Mouse (Mus musculus) left cerebral cortex, adult 2 months (tissue): Measurements from ENCODE around the gene Gpr18. TPM values are rescaled to one million over a fixed set of nuclear protein-coding genes. Genes with fewer than 3 reads are reported as not detected.

Experiments
- DNase-seq, 2 experiments: peaks; one replicate each; pipeline ENCODE4 v3.0.0; 2021 to 2022; ENCODE audit warnings: low spot score in 2 of 2, mixed read lengths in 1 of 2; ENCODE audit errors: extremely low spot score in 1 of 2
- H3K27ac ChIP-seq: fragments of 200-600 bp; 2 replicates; pipeline ENCODE4 v1.8.1; 2022
- H3K4me3 ChIP-seq: fragments of 200-600 bp; 2 replicates; pipeline ENCODE4 v1.8.1; 2022
- CTCF ChIP-seq: fragments of 200-600 bp; IDR thresholded peaks from 2 replicates; pipeline ENCODE4 v1.8.1; 2022; ENCODE audit warnings: antibody characterized with exemption, mild to moderate bottlenecking, moderate library complexity
- intact Hi-C: fragments of 180-260 bp; cut with DNase I; formaldehyde crosslinking; loops from one replicate; pipeline ENCODE4 v1.15.1; 2025
- total RNA-seq, 2 experiments: library from RNA; stranded (reverse); gene quantifications; 2 replicates each; pipeline ENCODE4 v1.2.3; 2021

The Gpr18 gene
- total RNA-seq, 2 experiments from 2014 or later: not detected

DNA sequence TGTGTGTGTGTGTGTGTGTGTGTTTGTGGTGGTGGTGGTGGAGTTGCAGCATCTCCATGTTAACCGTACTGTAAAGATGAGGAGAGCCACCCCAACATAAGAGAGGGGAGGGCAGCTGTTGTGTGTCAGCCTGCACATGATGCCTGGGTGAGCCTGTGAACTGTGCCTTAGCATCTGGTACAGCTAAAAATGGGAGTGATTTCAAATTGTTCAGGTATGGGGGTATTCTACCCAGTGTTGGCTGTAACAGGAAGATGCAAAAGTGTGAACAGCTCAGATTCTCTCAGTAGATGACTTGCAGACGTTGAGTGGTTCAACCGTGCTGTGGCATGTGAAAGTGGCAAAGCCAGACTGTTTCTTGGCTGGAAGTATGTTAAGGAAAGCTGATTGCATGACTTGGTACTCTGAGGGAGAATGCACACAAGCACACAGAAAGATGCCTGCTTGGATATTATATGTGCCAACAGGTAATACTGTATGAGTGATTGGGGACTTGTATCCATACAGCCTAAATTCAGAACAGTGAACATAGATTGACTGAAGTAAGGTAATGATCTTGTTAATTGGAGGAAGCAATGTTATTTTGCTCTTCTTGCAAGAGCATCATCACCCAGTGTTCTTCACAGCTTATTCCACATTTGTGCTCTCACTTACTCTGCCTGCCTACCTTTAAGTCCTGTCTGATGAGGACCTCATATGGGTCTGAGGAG lies 42.6 kb upstream of the Gpr18 start:
- no peak overlapping the region for H3K27ac ChIP-seq
- DNase-seq: no peak
- no peak for TF ChIP-seq CTCF
- no peak overlapping the region for H3K4me3 ChIP-seq
- intact Hi-C loops: no loop called here

DNA sequence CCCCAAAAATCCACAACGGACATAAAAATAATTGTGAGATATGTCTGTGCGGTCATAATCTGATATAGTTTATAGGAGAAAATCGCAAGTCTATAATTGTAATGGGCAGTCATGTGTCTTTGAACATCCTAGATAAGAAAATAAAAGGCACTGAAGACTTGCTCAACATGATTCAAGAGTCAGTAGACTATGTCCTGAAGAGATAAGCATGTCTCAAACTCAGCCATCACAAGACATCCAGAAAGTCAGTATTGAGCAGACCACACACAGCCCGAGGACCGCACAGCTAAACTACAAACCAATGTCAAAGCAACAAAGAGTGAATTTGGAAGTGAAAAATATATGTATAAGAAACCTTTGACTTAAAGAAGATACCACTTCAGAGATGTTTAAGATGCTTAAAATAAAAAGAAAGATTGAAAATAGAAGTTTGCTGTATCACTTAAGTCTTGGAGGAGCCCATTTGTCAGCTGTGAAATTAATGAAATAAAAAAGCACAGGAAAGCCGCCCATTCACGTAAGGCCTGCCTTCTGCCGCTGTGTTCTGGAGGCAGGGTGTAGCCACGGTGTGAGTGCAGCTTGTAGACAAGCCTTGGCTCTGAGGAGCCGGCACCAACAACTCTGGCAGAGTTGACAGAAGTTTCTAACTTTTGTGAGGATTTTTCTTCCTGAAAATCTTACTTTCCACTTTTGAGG lies 41.7 kb upstream of the Gpr18 start:
- DNase-seq: no peak
- intact Hi-C loops: no loop called here
- no peak for TF ChIP-seq CTCF
- no peak overlapping the region for H3K27ac ChIP-seq
- no peak overlapping the region for H3K4me3 ChIP-seq

DNA sequence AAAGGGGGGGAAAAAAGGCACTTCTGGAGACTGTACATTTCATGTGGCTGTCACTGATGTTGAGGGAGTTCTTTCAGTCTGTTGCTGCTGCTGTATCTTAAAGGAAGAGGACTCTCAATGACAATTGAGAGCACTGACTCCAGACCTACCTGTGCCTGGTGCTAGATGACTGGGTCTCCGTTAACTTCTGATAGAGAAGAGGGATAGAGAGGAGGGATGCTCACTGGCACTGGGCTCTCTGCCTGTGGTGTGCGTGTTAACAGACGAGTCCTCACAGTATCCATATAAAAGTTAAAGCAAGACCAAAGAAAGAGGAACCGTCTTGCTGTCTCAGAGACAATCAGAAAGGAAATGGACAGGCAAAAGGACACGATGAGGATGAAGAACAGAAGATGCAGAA lies 40.7 kb upstream of the Gpr18 start:
- DNase-seq: no peak
- TF ChIP-seq CTCF: no peak
- Histone ChIP-seq H3K4me3 (no peak overlapping the region), H3K27ac (no peak overlapping the region)
- intact Hi-C loops: no loop called here

DNA sequence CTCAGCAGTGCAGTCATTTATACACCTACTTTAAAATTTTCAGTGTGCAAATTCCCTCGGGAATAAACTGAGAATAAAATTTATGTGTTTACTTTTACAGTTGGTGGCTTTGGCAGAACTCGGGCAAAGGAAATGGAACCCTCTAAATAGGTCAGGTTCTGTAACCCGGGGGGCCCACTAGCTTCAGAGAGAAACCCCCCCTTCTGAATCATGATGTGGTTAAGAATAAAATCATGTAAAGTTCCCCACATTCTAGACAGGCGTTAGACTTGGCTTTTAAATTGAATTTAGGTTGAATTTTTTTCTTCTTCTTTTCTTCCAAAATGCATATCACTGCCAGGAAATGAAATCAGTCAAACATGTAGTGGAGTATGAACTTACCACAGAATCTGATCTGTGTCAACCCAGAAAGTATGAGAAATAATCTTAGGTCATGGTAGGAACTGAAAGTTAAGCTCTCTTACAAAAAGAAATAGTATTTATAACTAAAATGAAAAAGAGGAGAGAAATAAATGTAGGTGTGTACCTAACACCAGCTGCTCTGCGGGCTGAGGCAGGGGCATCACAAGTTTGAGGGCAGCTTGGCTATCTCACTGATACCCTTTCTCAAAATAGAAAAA lies 39.7 kb upstream of the Gpr18 start:
- no peak for DNase-seq
- intact Hi-C loops: no loop called here
- Histone ChIP-seq H3K4me3 (no peak overlapping the region), H3K27ac (no peak overlapping the region)
- TF ChIP-seq CTCF: no peak

DNA sequence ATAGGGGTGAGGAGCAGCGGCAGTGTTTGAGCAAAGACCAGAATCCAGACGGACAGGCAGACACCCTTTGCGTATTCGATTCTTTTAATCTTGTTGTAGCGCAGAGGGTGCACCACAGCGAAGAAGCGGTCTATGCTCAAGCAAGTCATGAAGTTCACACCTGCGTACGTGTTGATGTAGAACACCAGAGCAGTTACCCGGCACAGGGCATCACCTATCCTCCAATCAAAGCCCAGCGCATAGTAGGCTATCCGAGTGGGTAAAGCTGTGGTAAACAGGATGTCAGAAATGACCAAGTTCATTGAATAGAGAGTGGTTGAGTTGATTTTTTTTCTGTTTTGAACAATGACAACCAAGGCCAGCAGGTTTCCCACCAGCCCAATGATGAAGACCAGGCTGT lies 39.0 kb upstream of the Gpr18 start:
- Histone ChIP-seq H3K4me3 (no peak overlapping the region), H3K27ac (no peak overlapping the region)
- DNase-seq: no peak
- no peak for TF ChIP-seq CTCF
- intact Hi-C loops: no loop called here

DNA sequence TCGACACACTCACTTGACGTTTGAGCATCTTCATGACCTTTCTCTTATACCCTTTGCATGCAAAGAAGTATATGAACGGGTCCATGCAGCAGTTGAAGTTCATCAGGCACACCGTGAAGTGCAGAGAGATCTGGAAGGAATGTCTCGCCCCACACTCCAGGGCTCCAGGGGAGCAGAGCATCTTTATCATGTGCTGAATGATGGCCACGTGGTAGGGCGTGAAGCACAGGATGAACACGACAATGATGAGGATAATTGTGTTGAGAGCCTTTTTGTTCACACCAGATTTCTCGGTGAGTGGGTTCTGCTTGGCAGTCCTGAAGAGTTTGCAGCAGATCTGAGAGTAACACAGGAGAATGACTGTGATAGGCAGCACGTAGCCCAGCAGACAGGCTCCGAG lies 38.5 kb upstream of the Gpr18 start:
- TF ChIP-seq CTCF: no peak
- no peak for DNase-seq
- intact Hi-C loops: no loop called here

DNA sequence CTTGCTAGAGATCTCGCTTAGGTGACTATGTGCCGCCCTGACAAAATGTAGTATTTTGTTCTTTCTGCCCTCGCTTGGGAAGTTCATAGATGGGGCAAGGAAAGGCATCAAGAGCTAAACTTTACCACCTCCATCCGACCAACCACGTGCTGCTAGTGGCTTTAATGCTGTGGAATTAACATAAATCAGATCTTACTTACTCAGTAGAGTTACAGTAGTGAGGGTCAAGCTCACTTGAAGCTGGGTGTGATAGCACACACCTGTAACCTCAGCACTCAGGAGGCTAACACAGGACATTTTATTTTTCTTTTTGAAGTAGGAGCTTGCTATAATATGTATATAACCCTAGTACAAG lies 36.4 kb upstream of the Gpr18 start:
- TF ChIP-seq CTCF: no peak
- DNase-seq: no peak
- Histone ChIP-seq H3K4me3 (no peak overlapping the region), H3K27ac (no peak overlapping the region)
- intact Hi-C loops: no loop called here

More for the DNA sequence above, 38.5 kb upstream of the Gpr18 start:
- Histone ChIP-seq H3K4me3 (no peak overlapping the region), H3K27ac (no peak overlapping the region)

DNA sequence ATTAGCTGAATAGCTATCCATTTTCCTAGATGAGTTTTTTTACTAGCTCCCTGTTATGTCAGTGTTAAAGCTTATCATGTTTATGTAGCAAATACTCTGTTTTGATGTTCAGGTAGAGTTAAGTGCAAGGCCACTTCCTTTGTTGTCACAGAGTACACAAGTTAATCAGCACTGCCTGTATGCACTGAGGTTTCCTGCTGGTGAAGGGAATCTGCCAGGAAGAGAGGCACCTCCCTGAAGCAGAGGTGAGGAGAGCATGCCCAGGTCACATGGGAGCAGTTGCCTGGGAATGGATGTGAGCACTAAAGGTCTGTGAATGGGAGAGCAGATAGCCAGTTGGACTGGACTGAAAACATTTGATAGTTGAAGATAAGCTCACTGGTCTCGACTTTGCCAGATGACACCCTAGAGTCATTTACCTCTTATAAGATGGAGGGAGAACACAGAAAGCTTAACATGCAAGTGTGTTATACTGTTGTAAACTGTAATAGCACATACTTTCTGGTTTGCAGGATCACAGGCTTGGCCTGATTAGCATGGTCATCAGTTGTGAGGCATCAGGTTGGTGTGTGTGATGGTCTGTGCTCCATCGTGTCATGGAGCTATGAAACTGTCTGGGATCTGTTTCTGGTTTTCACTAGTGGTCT lies 35.9 kb upstream of the Gpr18 start:
- no peak for TF ChIP-seq CTCF
- no peak for DNase-seq
- Histone ChIP-seq H3K27ac (no peak overlapping the region), H3K4me3 (no peak overlapping the region)
- intact Hi-C loops: no loop called here

DNA sequence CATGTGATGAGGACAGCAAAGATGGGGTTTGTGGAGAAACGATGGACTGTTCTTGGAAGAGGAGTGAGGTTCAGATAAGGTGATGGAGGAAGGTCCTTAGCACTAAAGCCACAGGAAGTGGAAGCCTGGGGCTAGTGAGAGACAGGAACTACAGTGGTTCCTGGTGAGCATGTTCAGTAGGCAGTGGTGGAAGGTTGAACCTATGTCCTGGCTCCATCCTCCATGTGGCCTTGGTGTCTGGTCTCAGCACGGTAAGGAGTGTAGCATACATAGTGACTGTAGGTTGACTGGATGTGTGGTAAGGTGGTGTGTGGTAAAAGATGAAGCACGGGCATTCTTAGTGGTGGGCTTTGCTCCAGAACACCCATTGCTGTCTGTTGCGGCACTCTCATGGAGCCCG lies 34.3 kb upstream of the Gpr18 start:
- TF ChIP-seq CTCF: no peak
- H3K4me3 ChIP-seq: no peak overlapping the region
- H3K27ac ChIP-seq: no peak overlapping the region
- intact Hi-C loops: no loop called here
- no peak for DNase-seq

DNA sequence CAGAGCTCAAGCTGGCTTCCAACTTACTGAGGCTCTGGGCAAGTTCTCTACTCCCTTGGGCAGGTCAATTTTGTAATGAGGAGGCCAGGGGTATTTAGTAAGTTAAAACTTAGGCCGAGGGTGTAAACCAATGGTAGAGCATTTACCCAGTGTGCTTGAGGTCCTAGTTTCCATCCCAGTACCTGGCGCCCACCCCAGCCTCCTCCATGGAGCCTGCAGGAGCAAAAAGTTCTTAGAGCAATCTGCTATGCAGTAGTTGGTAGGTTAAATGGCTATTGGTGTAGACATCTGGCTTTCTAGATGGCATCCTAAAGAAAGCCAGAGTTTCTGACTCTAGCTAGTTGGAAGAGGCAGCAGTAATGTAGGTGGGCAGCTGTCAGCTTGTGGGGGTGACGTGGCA lies 33.9 kb upstream of the Gpr18 start:
- intact Hi-C loops: no loop called here
- TF ChIP-seq CTCF: no peak
- Histone ChIP-seq H3K27ac (no peak overlapping the region), H3K4me3 (no peak overlapping the region)
- no peak for DNase-seq

DNA sequence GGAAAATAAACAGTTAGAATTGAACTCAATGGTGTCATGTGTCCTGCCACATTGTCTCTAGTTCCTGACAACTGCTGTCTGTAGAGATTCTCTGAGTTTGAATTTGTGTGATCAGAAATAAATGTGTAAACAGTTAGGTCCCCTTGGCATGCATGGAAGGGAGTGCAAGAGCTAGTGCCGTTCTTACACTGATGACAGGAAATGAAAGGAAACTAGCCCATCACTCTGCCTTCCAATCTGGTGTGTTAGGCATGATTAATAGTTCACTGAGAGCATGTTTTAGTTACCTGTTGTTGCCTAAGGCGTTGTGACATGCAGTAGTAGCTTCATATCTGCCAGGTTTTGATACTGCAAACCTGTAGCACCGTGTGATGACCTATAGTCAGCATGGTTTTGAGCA lies 32.4 kb upstream of the Gpr18 start:
- Histone ChIP-seq H3K27ac (no peak overlapping the region), H3K4me3 (no peak overlapping the region)
- TF ChIP-seq CTCF: no peak
- no peak for DNase-seq
- intact Hi-C loops: no loop called here

DNA sequence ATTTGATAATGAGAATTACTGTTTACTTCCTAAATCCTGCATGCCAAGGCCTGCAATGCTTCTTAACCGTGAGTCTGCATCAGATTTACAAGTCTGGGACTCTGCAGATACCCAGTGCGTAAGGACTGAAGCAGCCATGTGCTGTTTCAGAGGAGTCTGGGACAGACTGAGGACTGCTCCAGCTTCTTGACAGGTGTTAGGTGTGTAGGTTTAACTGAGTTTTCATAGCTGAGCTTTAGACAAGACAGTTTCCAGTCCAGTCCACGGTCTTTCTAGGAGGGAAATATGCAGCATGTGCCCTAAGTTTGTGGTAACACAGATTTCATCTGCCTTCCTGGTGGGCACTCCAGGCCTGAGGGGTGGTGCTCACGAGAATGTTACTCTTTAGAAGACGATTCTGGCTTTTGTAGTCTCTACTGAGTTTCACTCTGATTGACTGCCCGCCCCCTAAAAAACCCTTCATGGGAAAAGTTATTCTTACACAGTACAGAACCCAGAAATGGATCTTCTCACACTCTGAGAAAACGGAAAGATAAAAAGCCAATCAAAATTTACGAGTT lies 31.7 kb upstream of the Gpr18 start:
- Histone ChIP-seq H3K27ac (no peak overlapping the region), H3K4me3 (no peak overlapping the region)
- no peak for TF ChIP-seq CTCF
- intact Hi-C loops: no loop called here
- no peak for DNase-seq
